Comparison of ENCODE assay signal across 10 mouse cellular contexts in the genomic region with DNA sequence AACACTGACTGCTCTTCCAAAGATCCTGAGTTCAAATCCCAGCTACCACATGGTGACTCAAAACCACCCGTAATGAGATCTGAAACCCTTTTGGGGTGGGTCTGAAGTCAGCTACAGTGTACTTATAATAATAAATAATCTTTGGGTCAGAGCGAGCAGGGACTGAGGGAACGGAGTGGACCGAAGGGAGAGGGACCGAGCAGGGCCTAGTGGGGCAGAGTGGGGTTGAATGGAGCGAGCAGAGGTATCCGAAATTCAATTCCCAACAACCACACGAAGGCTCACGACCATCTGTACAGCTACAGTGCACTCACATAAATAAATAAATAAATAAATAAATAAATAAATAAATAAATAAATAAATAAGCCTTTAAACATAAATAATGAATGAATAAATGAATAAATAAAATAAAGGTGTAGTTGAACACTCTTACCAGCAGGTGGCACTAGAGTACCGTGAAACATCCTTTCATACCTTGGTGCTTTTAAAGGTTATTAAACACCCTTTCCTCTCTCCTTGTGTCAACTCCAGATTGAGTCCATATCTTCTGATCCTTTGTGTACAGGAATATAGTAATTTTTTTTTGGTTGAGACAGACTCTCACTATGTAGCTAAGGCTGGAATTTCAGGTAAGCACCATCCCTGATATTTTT. TPM values are rescaled to one million over a fixed set of nuclear protein-coding genes. Genes with fewer than 3 reads are reported as not detected.
A peak's percentile ranks its signal among the peaks of the same experiment; 100 is the strongest.
DNase-seq lines count a peak whose midpoint lies in the region; ATAC-seq and TF ChIP-seq lines count a peak whose summit lies in the region.
"Had no signal": no experiment of that assay in that cellular context is flagged by ENCODE, and none has a peak within 500 bp of the region (broad histone marks: within the 10 kb centered on the region; RNA-seq: fewer than 3 reads in every experiment).

No protein-coding gene starts in this region.

- peaks cover 8% of the 10 kb centered on the region for H3K4me1 ChIP-seq in kidney, embryonic 16.5 days (ENCODE audit: insufficient read depth, low read length)
- peaks cover 0 to 4% of the 10 kb centered on the region in 2 experiments; a peak in 2 of 4 replicates for H3K4me1 ChIP-seq in ES-E14 (ENCODE audit: control insufficient read depth in 2 of 2, insufficient read depth in 2 of 2, low read length in 2 of 2, poor library complexity in 1 of 2)

- WGBS in kidney, embryonic 16.5 days = 54% methylated on average over 10 of the region's 10 CpGs

- H3K36me3 ChIP-seq in kidney, embryonic 16.5 days (ENCODE audit: insufficient read depth, low read length) = no peaks in the 10 kb centered on the region
- peaks cover 3% of the 10 kb centered on the region; the same call in 1 of the 2 replicates for H3K36me3 ChIP-seq in ES-E14 (ENCODE audit: control insufficient read depth, insufficient read depth, low read length, poor library complexity, severe bottlenecking)

- H3K4me3 ChIP-seq in kidney, embryonic 16.5 days (ENCODE audit: low read length) = no peak overlapping the region
- no peak overlapping the region for H3K4me3 ChIP-seq in ES-E14 (ENCODE audit: insufficient read depth in 1 of 2, low read depth in 1 of 2, low read length in 2 of 2, poor library complexity in 1 of 2, severe bottlenecking in 1 of 2)
- H3K4me3 ChIP-seq: erythroblast, embryonic 14.5 days had no signal

- in situ Hi-C loops in ES-E14 (cut with MboI; ENCODE audit: low sequenced_read_pairs in 2 of 2, unreplicated experiment in 2 of 2) = loop anchor here (5.0 to 10.0 kb wide), 3 partner anchors 66 to 168 kb away; no protein-coding TSS in a partner anchor

- H3K27me3 ChIP-seq in kidney, embryonic 16.5 days (ENCODE audit: insufficient read depth, low read length) = no peaks in the 10 kb centered on the region

- intact Hi-C loops in heart, postnatal 36 days (cut with DNase I) = loop anchor here (1.0 to 5.0 kb wide), 3 partner anchors 71 to 578 kb away; no protein-coding TSS in a partner anchor

- no peak for ATAC-seq in kidney, embryonic 16.5 days (ENCODE audit: low FRiP score, low TSS enrichment)

- H3K27ac ChIP-seq in kidney, embryonic 16.5 days (ENCODE audit: low read length) = no peak overlapping the region
- no peak overlapping the region for H3K27ac ChIP-seq in ES-E14 (ENCODE audit: insufficient read depth, low read depth, low read length, poor library complexity, severe bottlenecking)
- H3K27ac ChIP-seq: macrophage had no signal

- no peak overlapping the region for H3K4me2 ChIP-seq in kidney, embryonic 16.5 days (replicated peaks; ENCODE audit: low read depth, low read length)

- no peak overlapping the region for H3K9ac ChIP-seq in kidney, embryonic 16.5 days (replicated peaks; ENCODE audit: low read length)
- H3K9ac ChIP-seq in ES-E14 (ENCODE audit: insufficient read depth, low read depth, low read length, poor library complexity, severe bottlenecking) = no peak overlapping the region

- H3K9me3 ChIP-seq in kidney, embryonic 16.5 days (ENCODE audit: low read length) = no peaks in the 10 kb centered on the region
- H3K9me3 ChIP-seq in ES-E14 (ENCODE audit: control insufficient read depth, insufficient read depth, low read depth, low read length) = no peaks in the 10 kb centered on the region

- DNase-seq in kidney, postnatal 10 days = peak; percentile 23
- DNase-seq in ES-E14 (ENCODE audit: low read depth, low spot score) = no peak
- DNase-seq in brain, embryonic 18.5 days (ENCODE audit: low read depth, low spot score) = peak; percentile 59
- DNase-seq in heart, postnatal 36 days = peak; percentile 10 to 22
- DNase-seq in retina, adult 2 months (ENCODE audit: low read depth, low spot score) = peak; percentile 71
- DNase-seq in right cerebral cortex, postnatal 4 days = no peak
- DNase-seq in urinary bladder, adult 2 months (ENCODE audit: low spot score) = no peak

TF ChIP-seq in ES-E14, 5 proteins besides CTCF, POLR2A, EP300 and RAD21:
- TF ChIP-seq HCFC1 (IDR thresholded peaks at IDR 0.05; ENCODE audit: borderline replicate concordance, insufficient read depth, low read length) (no peak), MAFK (IDR thresholded peaks at IDR 0.05; ENCODE audit: insufficient read depth, low read depth, low read length) (no peak), ZC3H11A (IDR thresholded peaks at IDR 0.05; ENCODE audit: borderline replicate concordance, low read depth, low read length) (peak; percentile 43; the same call in 1 of the 2 replicates)

RNA-seq across cellular contexts. Expression of a gene that starts 4.0 kb away (rescaled TPM):
- 1.6 and 3.9 TPM in 2 replicates for polyA plus RNA-seq in kidney, embryonic 16.5 days (2015; fragmentation: Nextera tagmentation; extraction: Ambion mirVana)
- total RNA-seq in ES-E14 (2012; rRNA removed) = 1.2 and 1.5 TPM in 2 replicates
- total RNA-seq in heart, postnatal 36 days (2021) = 1 to 10 TPM; 2.4 to 3.0 TPM
- 2.6 and 3.5 TPM in 2 replicates for polyA plus RNA-seq in urinary bladder, adult 2 months (2012; rRNA removed)
- polyA plus RNA-seq: erythroblast, embryonic 14.5 days had no signal

RNA-seq across cellular contexts. Expression of a gene that starts 15.5 kb away (rescaled TPM):
- polyA plus RNA-seq in kidney, embryonic 16.5 days (2015; fragmentation: Nextera tagmentation; extraction: Ambion mirVana) = 2.3 TPM in 2 replicates
- 2.5 and 2.9 TPM in 2 replicates for total RNA-seq in ES-E14 (2012; rRNA removed)
- total RNA-seq in heart, postnatal 36 days (2021) = under 1 TPM; 0.16 to 0.33 TPM
- 0.63 and 0.83 TPM in 2 replicates for polyA plus RNA-seq in urinary bladder, adult 2 months (2012; rRNA removed)
- polyA plus RNA-seq: erythroblast, embryonic 14.5 days; macrophage had no signal

RNA-seq across cellular contexts. Expression of a gene that starts 24.0 kb away (rescaled TPM):
- polyA plus RNA-seq in kidney, embryonic 16.5 days (2015; fragmentation: Nextera tagmentation; extraction: Ambion mirVana) = 8.9 and 9.0 TPM in 2 replicates
- total RNA-seq in ES-E14 (2012; rRNA removed) = 5.6 and 7.7 TPM in 2 replicates
- 1 to 10 TPM; 2.9 to 3.1 TPM for total RNA-seq in heart, postnatal 36 days (2021)
- polyA plus RNA-seq in urinary bladder, adult 2 months (2012; rRNA removed) = 8.2 and 10.0 TPM in 2 replicates
- polyA plus RNA-seq: erythroblast, embryonic 14.5 days had no signal

RNA-seq across cellular contexts. Expression of a gene that starts 28.0 kb away (rescaled TPM):
- 5.8 and 6.3 TPM in 2 replicates for polyA plus RNA-seq in kidney, embryonic 16.5 days (2015; fragmentation: Nextera tagmentation; extraction: Ambion mirVana)
- total RNA-seq in ES-E14 (2012; rRNA removed) = 3.2 and 3.6 TPM in 2 replicates
- 1 to 10 TPM; 1.1 to 1.8 TPM for total RNA-seq in heart, postnatal 36 days (2021)
- 2.8 TPM in 2 replicates for polyA plus RNA-seq in urinary bladder, adult 2 months (2012; rRNA removed)

RNA-seq across cellular contexts. Expression of a gene that starts 39.5 kb away (rescaled TPM):
- polyA plus RNA-seq in kidney, embryonic 16.5 days (2015; fragmentation: Nextera tagmentation; extraction: Ambion mirVana) = 0.35 TPM in 1 of 2 replicates, not detected in the other
- total RNA-seq in ES-E14 (2012; rRNA removed) = 0.21 and 0.54 TPM in 2 replicates
- total RNA-seq in heart, postnatal 36 days (2021) = not detected
- 0.24 and 0.30 TPM in 2 replicates for polyA plus RNA-seq in urinary bladder, adult 2 months (2012; rRNA removed)
- polyA plus RNA-seq: erythroblast, embryonic 14.5 days; macrophage had no signal

Comparison
In these comparisons a context has a peak if more than half of its experiments do, and no peak if none do; other contexts are left out.
1. DNase-seq: peak in kidney, postnatal 10 days (single experiment), brain, embryonic 18.5 days (single experiment), heart, postnatal 36 days (2 of 2) and retina, adult 2 months (single experiment); none in ES-E14 (single experiment), right cerebral cortex, postnatal 4 days (single experiment) and urinary bladder, adult 2 months (single experiment).